Mouse (Mus musculus) spleen, adult 2 months (tissue): ENCODE data around the gene Ntrk3.

Experiments
- CTCF ChIP-seq: fragments of 200-500 bp; IDR thresholded peaks from 2 replicates; pipeline ENCODE4 v1.5.1; 2011; ENCODE audit warnings: mild to moderate bottlenecking, inconsistent platforms; ENCODE audit not compliant: insufficient read depth, insufficient read length, insufficient replicate concordance; ENCODE audit errors: extremely low read depth
- POLR2A ChIP-seq: fragments of 200-500 bp; IDR thresholded peaks from 2 replicates; pipeline ENCODE4 v1.6.1; 2011; ENCODE audit warnings: low read depth, low read length, inconsistent platforms

GRCm38 (mm10) chr7:78765215-78765631 lies 27.4 kb upstream of the Ntrk3 start:
- TF ChIP-seq CTCF = no peak
- TF ChIP-seq POLR2A = no peak
